Mouse (Mus musculus): Measurements from ENCODE around the gene Ankrd17. TPM values are rescaled to one million over a fixed set of nuclear protein-coding genes. Genes with fewer than 3 reads are reported as not detected.

The Ankrd17 gene
- total and polyA plus RNA-seq, 3 experiments, result 21.8 to 70.4 (median 64.5) TPM

DNA sequence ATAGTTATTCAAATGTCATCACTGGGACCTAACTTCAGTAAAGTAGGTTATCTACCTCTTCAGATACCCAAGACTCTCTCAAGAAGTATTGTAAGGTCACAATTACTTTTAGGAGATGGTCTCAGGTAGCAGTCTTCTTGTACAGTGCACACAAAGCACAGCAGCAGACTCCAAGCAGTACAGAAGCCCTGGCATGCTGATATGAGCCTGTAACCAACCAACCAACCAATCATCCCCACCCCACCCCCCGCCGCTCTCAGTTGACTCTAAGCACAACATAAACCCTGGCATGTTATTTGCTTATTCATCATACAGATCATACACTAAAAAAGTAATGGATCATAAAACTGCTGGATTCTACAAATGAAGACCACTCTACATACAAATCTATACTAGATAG is 33.9 kb downstream of the Ankrd17 start:
- Histone ChIP-seq H3K27ac (no peak overlapping the region), H3K36me3 (ENCODE audit: control insufficient read depth, insufficient read depth, low read length) (peaks cover 6% of the 10 kb centered on the region), H3K79me2 (replicated peaks; ENCODE audit: control insufficient read depth, insufficient read depth, low read length) (peaks cover 2% of the 10 kb centered on the region; the same call in 1 of the 2 replicates), H3K9ac (ENCODE audit: low read depth, low read length) (no peak overlapping the region), H3K27me3 (ENCODE audit: control insufficient read depth, insufficient read depth, low read length) (no peaks in the 10 kb centered on the region), H3K4me3 (no peak overlapping the region), H3K4me1 (ENCODE audit: control insufficient read depth, insufficient read depth, low read length) (peaks cover 5% of the 10 kb centered on the region)
- DNase-seq, result no peak
- intact Hi-C loops (cut with DNase I), result no loop called here
- 95% methylated on average over 2 of the region's 2 CpGs for WGBS
- no peak for TF ChIP-seq CTCF (IDR thresholded peaks at IDR 0.05)
- no peak for TF ChIP-seq POLR2A (IDR thresholded peaks at IDR 0.05; ENCODE audit: insufficient read depth, low read depth, low read length)
- TF ChIP-seq EP300 (IDR thresholded peaks at IDR 0.05; ENCODE audit: insufficient read depth, low read depth, low read length), result no peak

DNA sequence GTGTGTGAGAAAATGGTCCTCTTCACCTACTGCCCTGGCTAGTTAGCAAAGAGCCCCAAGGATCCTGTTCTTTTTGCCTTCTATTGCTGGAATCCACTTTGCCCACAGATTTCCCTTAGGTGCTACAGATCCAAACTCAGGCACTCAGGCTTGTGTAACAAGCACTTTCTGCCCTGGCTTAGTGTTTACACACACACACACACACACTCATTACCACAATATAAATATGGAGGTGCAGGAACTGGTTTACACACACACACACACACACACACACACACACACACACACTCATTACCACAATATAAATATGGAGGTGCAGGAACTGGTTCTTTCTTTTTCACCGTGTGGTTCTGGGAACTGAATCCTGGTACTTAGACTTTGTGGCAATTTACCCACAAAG is 35.3 kb downstream of the Ankrd17 start:
- Histone ChIP-seq H3K9ac (ENCODE audit: low read depth, low read length) (no peak overlapping the region), H3K27ac (no peak overlapping the region), H3K36me3 (ENCODE audit: control insufficient read depth, insufficient read depth, low read length) (peaks cover 8% of the 10 kb centered on the region), H3K79me2 (replicated peaks; ENCODE audit: control insufficient read depth, insufficient read depth, low read length) (peaks cover 2% of the 10 kb centered on the region; the same call in 1 of the 2 replicates), H3K4me3 (no peak overlapping the region), H3K27me3 (ENCODE audit: control insufficient read depth, insufficient read depth, low read length) (no peaks in the 10 kb centered on the region), H3K4me1 (ENCODE audit: control insufficient read depth, insufficient read depth, low read length) (peaks cover 8% of the 10 kb centered on the region)
- WGBS, result 47% methylated on average over 1 of the region's 1 CpGs
- intact Hi-C loops (cut with DNase I), result no loop called here
- no peak for TF ChIP-seq CTCF (IDR thresholded peaks at IDR 0.05)
- TF ChIP-seq EP300 (IDR thresholded peaks at IDR 0.05; ENCODE audit: insufficient read depth, low read depth, low read length), result no peak
- TF ChIP-seq POLR2A (IDR thresholded peaks at IDR 0.05; ENCODE audit: insufficient read depth, low read depth, low read length), result no peak
- no peak for DNase-seq

GRCm38 (mm10) chr5:90298396-90298795 is 68.0 kb downstream of the Ankrd17 start:
- no peak for TF ChIP-seq CTCF (IDR thresholded peaks at IDR 0.05)
- no peak for TF ChIP-seq POLR2A (IDR thresholded peaks at IDR 0.05; ENCODE audit: insufficient read depth, low read depth, low read length)
- TF ChIP-seq EP300 (IDR thresholded peaks at IDR 0.05; ENCODE audit: insufficient read depth, low read depth, low read length), result no peak

DNA sequence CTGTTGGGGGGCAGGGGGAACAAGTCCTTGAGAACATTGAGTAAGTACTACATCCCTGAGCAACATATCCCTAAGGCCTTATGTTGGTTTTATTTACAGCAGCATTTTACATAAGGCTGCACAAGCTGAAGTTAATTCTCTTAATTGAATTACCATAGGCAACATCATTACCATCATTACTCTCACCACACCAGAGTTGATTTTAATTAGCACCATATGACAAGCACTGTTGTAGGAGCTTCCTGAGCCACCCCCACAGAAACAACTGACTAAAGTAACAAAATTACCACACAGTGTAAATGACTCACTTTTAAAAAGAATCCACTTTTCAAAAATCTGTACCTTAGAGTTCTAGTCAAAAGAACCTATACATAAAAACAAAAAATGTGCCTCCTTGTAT is 76.5 kb downstream of the Ankrd17 start:
- TF ChIP-seq POLR2A (IDR thresholded peaks at IDR 0.05; ENCODE audit: insufficient read depth, low read depth, low read length) (no peak), CTCF (IDR thresholded peaks at IDR 0.05) (no peak), EP300 (IDR thresholded peaks at IDR 0.05; ENCODE audit: insufficient read depth, low read depth, low read length) (no peak)
- H3K27ac ChIP-seq, result no peak overlapping the region
- no peak for DNase-seq
- H3K79me2 ChIP-seq (replicated peaks; ENCODE audit: control insufficient read depth, insufficient read depth, low read length), result no peaks in the 10 kb centered on the region; the same call in 1 of the 2 replicates
- H3K27me3 ChIP-seq (ENCODE audit: control insufficient read depth, insufficient read depth, low read length), result no peaks in the 10 kb centered on the region
- intact Hi-C loops (cut with DNase I), result loop anchor here (5.0 kb wide), 1 partner anchor 48 kb away; no protein-coding TSS in a partner anchor
- H3K4me1 ChIP-seq (ENCODE audit: control insufficient read depth, insufficient read depth, low read length), result no peaks in the 10 kb centered on the region
- peaks cover 7% of the 10 kb centered on the region for H3K36me3 ChIP-seq (ENCODE audit: control insufficient read depth, insufficient read depth, low read length)
- no peak overlapping the region for H3K4me3 ChIP-seq
- no peak overlapping the region for H3K9ac ChIP-seq (ENCODE audit: low read depth, low read length)

More at GRCm38 (mm10) chr5:90298396-90298795, 68.0 kb downstream of the Ankrd17 start:
- H3K9ac ChIP-seq (ENCODE audit: low read depth, low read length), result no peak overlapping the region
- DNase-seq, result no peak
- H3K36me3 ChIP-seq (ENCODE audit: control insufficient read depth, insufficient read depth, low read length), result no peaks in the 10 kb centered on the region; the same call in 1 of the 2 replicates
- H3K4me1 ChIP-seq (ENCODE audit: control insufficient read depth, insufficient read depth, low read length), result no peaks in the 10 kb centered on the region
- intact Hi-C loops (cut with DNase I), result no loop called here
- H3K27ac ChIP-seq, result no peak overlapping the region
- no peak overlapping the region for H3K4me3 ChIP-seq
- 95% methylated on average over 11 of the region's 11 CpGs for WGBS
- no peaks in the 10 kb centered on the region for H3K27me3 ChIP-seq (ENCODE audit: control insufficient read depth, insufficient read depth, low read length)
- no peaks in the 10 kb centered on the region; the same call in 1 of the 2 replicates for H3K79me2 ChIP-seq (replicated peaks; ENCODE audit: control insufficient read depth, insufficient read depth, low read length)

- WGBS, result 67% methylated on average over 2 of the region's 2 CpGs
- TF ChIP-seq CTCF (IDR thresholded peaks at IDR 0.05) (peak; percentile 74), EP300 (IDR thresholded peaks at IDR 0.05; ENCODE audit: insufficient read depth, low read depth, low read length) (no peak)
- intact Hi-C loops (cut with DNase I), result loop anchor here (5.0 kb wide), 1 partner anchor 44 kb away; no protein-coding TSS in a partner anchor
- Histone ChIP-seq H3K27ac (no peak overlapping the region), H3K4me1 (ENCODE audit: control insufficient read depth, insufficient read depth, low read length) (no peaks in the 10 kb centered on the region), H3K4me3 (no peak overlapping the region), H3K36me3 (ENCODE audit: control insufficient read depth, insufficient read depth, low read length) (peaks cover 11% of the 10 kb centered on the region), H3K9ac (ENCODE audit: low read depth, low read length) (no peak overlapping the region), H3K27me3 (ENCODE audit: control insufficient read depth, insufficient read depth, low read length) (no peaks in the 10 kb centered on the region), H3K79me2 (replicated peaks; ENCODE audit: control insufficient read depth, insufficient read depth, low read length) (no peaks in the 10 kb centered on the region; the same call in 1 of the 2 replicates)
- DNase-seq, result peak; percentile 6 to 36
Observed at GRCm38 (mm10) chr5:90286559-90286958, 79.8 kb downstream of the Ankrd17 start.

- Histone ChIP-seq H3K36me3 (ENCODE audit: control insufficient read depth, insufficient read depth, low read length) (peaks cover 4% of the 10 kb centered on the region; the same call in 1 of the 2 replicates), H3K27me3 (ENCODE audit: control insufficient read depth, insufficient read depth, low read length) (no peaks in the 10 kb centered on the region)
- WGBS, result 91% methylated on average over 1 of the region's 1 CpGs
Observed at GRCm38 (mm10) chr5:90280061-90280460, 86.3 kb downstream of the Ankrd17 start.

More at GRCm38 (mm10) chr5:90280061-90280460, 86.3 kb downstream of the Ankrd17 start:
- Histone ChIP-seq H3K4me3 (no peak overlapping the region), H3K4me1 (ENCODE audit: control insufficient read depth, insufficient read depth, low read length) (no peaks in the 10 kb centered on the region), H3K9ac (ENCODE audit: low read depth, low read length) (no peak overlapping the region), H3K79me2 (replicated peaks; ENCODE audit: control insufficient read depth, insufficient read depth, low read length) (no peaks in the 10 kb centered on the region), H3K27ac (no peak overlapping the region)
- no peak for DNase-seq
- TF ChIP-seq POLR2A (IDR thresholded peaks at IDR 0.05; ENCODE audit: insufficient read depth, low read depth, low read length), result no peak
- TF ChIP-seq EP300 (IDR thresholded peaks at IDR 0.05; ENCODE audit: insufficient read depth, low read depth, low read length), result no peak
- no peak for TF ChIP-seq CTCF (IDR thresholded peaks at IDR 0.05)
- intact Hi-C loops (cut with DNase I), result loop anchor here (5.0 kb wide), 1 partner anchor 53 kb away; no protein-coding TSS in a partner anchor
